Mouse (Mus musculus) heart, adult 2 months (tissue): ENCODE results near the gene Sept3.

Experiments
- CTCF ChIP-seq: fragments of 200-600 bp; IDR thresholded peaks from 2 replicates; pipeline ENCODE4 v1.8.1; 2022; ENCODE audit warnings: antibody characterized with exemption, mild to moderate bottlenecking, moderate library complexity
- EP300 ChIP-seq: fragments of 200-500 bp; IDR thresholded peaks from 2 replicates; pipeline ENCODE4 v1.6.1; 2011; ENCODE audit warnings: low read depth, low read length, control low read depth; ENCODE audit not compliant: insufficient read depth
- POLR2A ChIP-seq: fragments of 200-500 bp; IDR thresholded peaks from 2 replicates; pipeline ENCODE4 v1.6.1; 2011; ENCODE audit warnings: mild to moderate bottlenecking, low read depth, low read length, control low read depth; ENCODE audit not compliant: insufficient read depth

GRCm38 (mm10) chr15:82325382-82325781 is 50.7 kb downstream of the Sept3 start:
- TF ChIP-seq POLR2A (no peak), EP300 (no peak), CTCF (no peak)
